ENCODE assay signal across 23 mouse cellular contexts in the genomic region with DNA sequence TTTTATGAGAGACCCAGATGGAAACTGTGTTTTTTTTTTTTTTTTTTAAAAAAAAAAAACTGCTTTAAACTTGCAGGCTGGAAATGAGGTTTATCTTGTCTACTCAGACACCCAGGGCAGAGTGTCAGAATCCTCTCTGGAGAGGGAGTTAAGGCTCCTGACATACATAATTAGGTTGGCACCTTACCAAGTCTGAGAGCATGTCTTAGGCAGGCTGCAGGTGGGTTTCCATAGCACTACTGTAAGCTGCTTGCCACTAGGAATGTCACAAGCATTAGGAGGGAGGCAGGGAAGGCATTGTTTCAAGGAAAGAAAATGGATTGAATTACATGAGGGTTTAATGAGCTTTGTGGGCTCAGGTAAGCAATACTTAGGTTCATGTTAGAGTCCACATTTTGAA. TPM values are rescaled to one million over a fixed set of nuclear protein-coding genes. Genes with fewer than 3 reads are reported as not detected.
DNase-seq lines count a peak whose midpoint lies in the region; ATAC-seq and TF ChIP-seq lines count a peak whose summit lies in the region.
"Had no signal": no experiment of that assay in that cellular context is flagged by ENCODE, and none has a peak within 500 bp of the region (broad histone marks: within the 10 kb centered on the region; RNA-seq: fewer than 3 reads in every experiment).

No protein-coding gene starts in this region.

- no peaks in the 10 kb centered on the region for H3K27me3 ChIP-seq in kidney, embryonic 14.5 days (ENCODE audit: control insufficient read depth, insufficient read depth, low read length)
- H3K27me3 ChIP-seq: liver, embryonic 15.5 days; neural tube, embryonic 13.5 days had no signal

- no peak overlapping the region for H3K4me3 ChIP-seq in kidney, embryonic 14.5 days (ENCODE audit: low read length)
- H3K4me3 ChIP-seq in layer of hippocampus, adult 2 months: no peak overlapping the region
- H3K4me3 ChIP-seq: gastrocnemius, adult 2 months; liver, embryonic 15.5 days; neural tube, embryonic 13.5 days had no signal

- H3K27ac ChIP-seq in kidney, embryonic 14.5 days (ENCODE audit: low read depth, low read length): no peak overlapping the region
- no peak overlapping the region for H3K27ac ChIP-seq in layer of hippocampus, adult 2 months
- H3K27ac ChIP-seq: gastrocnemius, adult 2 months; liver, embryonic 15.5 days; neural tube, embryonic 13.5 days had no signal

- TF ChIP-seq CTCF in layer of hippocampus, adult 2 months (conservative IDR thresholded peaks at IDR 0.05): no peak

- H3K36me3 ChIP-seq in kidney, embryonic 14.5 days (ENCODE audit: control insufficient read depth, insufficient read depth, low read length): no peaks in the 10 kb centered on the region
- H3K36me3 ChIP-seq: liver, embryonic 15.5 days; neural tube, embryonic 13.5 days had no signal

- H3K4me2 ChIP-seq in kidney, embryonic 14.5 days (replicated peaks; ENCODE audit: low read depth, low read length): no peak overlapping the region
- H3K4me2 ChIP-seq: liver, embryonic 15.5 days; neural tube, embryonic 13.5 days had no signal

- no peak overlapping the region for H3K9ac ChIP-seq in kidney, embryonic 14.5 days (ENCODE audit: low read depth, low read length)
- H3K9ac ChIP-seq: liver, embryonic 15.5 days; neural tube, embryonic 13.5 days had no signal

- DNase-seq in cerebellum, postnatal 10 days: peak; percentile 35 to 62
- no peak for DNase-seq in kidney, postnatal 36 days
- peak; percentile 35 for DNase-seq in retina, postnatal 1 day
- no peak for DNase-seq in retina, embryonic 14.5 days (ENCODE audit: low spot score)
- no peak for DNase-seq in ovary, postnatal 36 days (ENCODE audit: low spot score)
- DNase-seq in layer of hippocampus, adult 2 months (ENCODE audit: low spot score in 2 of 2): no peak
- DNase-seq: adrenal gland, postnatal 10 days; cerebellum, adult 9-11 months; gastrocnemius, adult 2 months; heart, adult 11 months; layer of hippocampus, postnatal 36 days; lung, postnatal 36 days; right cerebral cortex, adult 18-20 months; thymus, postnatal 25 days had no signal

- no peaks in the 10 kb centered on the region for H3K9me3 ChIP-seq in kidney, embryonic 14.5 days (ENCODE audit: control insufficient read depth, low read length)
- H3K9me3 ChIP-seq: liver, embryonic 15.5 days; neural tube, embryonic 13.5 days had no signal

- no peak for ATAC-seq in cerebellum, adult (ENCODE audit: insufficient number of reproducible peaks, low FRiP score, low TSS enrichment)
- ATAC-seq in kidney, embryonic 14.5 days (ENCODE audit: low FRiP score, low TSS enrichment): peak; percentile 88; the same call in 1 of the 2 replicates

- H3K4me1 ChIP-seq in kidney, embryonic 14.5 days (ENCODE audit: control insufficient read depth, insufficient read depth, low read length): no peaks in the 10 kb centered on the region
- H3K4me1 ChIP-seq: liver, embryonic 15.5 days; neural tube, embryonic 13.5 days had no signal

RNA-seq across cellular contexts. Expression of a gene that starts 55.9 kb away (rescaled TPM):
- not detected in 2 replicates for polyA plus RNA-seq in kidney, embryonic 14.5 days (2014; fragmentation: Nextera tagmentation; extraction: Ambion mirVana)
- not detected for total RNA-seq in layer of hippocampus, adult 2 months (2021)
- total RNA-seq: adrenal gland, postnatal 10 days; gastrocnemius, adult 2 months; layer of hippocampus, postnatal 36 days; monocyte, adult 5-6 weeks had no signal
- polyA plus RNA-seq: heart, postnatal 0 days; intestine, embryonic 14.5 days; limb, embryonic 11.5 days; liver, embryonic 15.5 days; neural tube, embryonic 13.5 days; stomach, embryonic 16.5 days had no signal

Comparison
In these comparisons a context has a peak if more than half of its experiments do, and no peak if none do; other contexts are left out.
1. DNase-seq: peak in cerebellum, postnatal 10 days (2 of 2) and retina, postnatal 1 day (single experiment); none in kidney, postnatal 36 days (0 of 2), retina, embryonic 14.5 days (single experiment), ovary, postnatal 36 days (single experiment) and layer of hippocampus, adult 2 months (0 of 2).